Comparison of ENCODE assay signal across 8 mouse cellular contexts in the genomic region with DNA sequence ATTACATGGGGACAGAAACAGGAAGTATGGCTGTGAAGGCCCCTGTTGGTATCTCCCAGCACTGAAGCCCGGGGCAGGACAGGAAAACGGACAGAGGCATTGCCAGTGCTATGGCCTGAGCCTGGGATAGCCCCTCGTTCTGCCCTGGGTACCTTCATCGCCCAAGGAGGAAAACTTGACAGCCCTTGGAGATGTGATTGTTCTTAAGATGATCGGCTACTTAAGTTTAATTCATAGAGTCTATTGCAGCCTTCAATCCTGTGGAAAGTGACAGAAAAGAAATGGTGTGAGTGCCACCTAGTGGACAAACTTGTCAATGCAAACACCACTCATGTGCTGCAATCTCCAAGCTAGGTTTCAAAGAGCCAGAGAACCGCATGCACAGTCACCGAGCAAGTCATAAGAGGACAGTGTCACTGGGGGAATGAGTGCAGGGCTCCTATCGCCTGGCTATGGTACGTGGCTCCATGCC.
DNase-seq lines count a peak whose midpoint lies in the region; ATAC-seq and TF ChIP-seq lines count a peak whose summit lies in the region.

No protein-coding gene starts in this region.

- DNase-seq in 3T3-L1 (ENCODE audit: low read depth, low spot score) = peak; percentile 94
- peak; percentile 74 to 93 for DNase-seq in adrenal gland, adult (ENCODE audit: inconsistent age in 2 of 2, low spot score in 1 of 2)
- peak; percentile 58 for DNase-seq in gastrocnemius, postnatal 14 days
- DNase-seq in kidney, adult 2 months = peak; percentile 77
- DNase-seq in left cerebral cortex, postnatal 4 days = peak; percentile 74
- DNase-seq in spleen, adult 12 weeks (ENCODE audit: low spot score) = peak; percentile 9

- H3K36me3 ChIP-seq in kidney, adult 2 months (ENCODE audit: control insufficient read depth, insufficient read depth, low read length) = no peaks in the 10 kb centered on the region
- no peaks in the 10 kb centered on the region for H3K36me3 ChIP-seq in midbrain, embryonic 15.5 days (replicated peaks)

- no peaks in the 10 kb centered on the region; the same call in 1 of the 2 replicates for H3K27me3 ChIP-seq in kidney, adult 2 months (replicated peaks; ENCODE audit: control insufficient read depth, insufficient read depth, low read length)
- H3K27me3 ChIP-seq in midbrain, embryonic 15.5 days (replicated peaks) = no peaks in the 10 kb centered on the region

- peak; percentile 82 for ATAC-seq in midbrain, embryonic 15.5 days (replicated peaks)

- no peak overlapping the region for H3K4me3 ChIP-seq in cortical plate, adult 2 months (ENCODE audit: insufficient read depth, low read length)
- H3K4me3 ChIP-seq in kidney, adult 2 months (ENCODE audit: insufficient read depth, low read depth, low read length) = no peak overlapping the region
- no peak overlapping the region for H3K4me3 ChIP-seq in midbrain, embryonic 15.5 days

- TF ChIP-seq CTCF in cortical plate, adult 2 months (IDR thresholded peaks at IDR 0.05; ENCODE audit: extremely low read depth, insufficient read depth, low read length) = peak; percentile 84
- TF ChIP-seq CTCF in kidney, adult 2 months (conservative IDR thresholded peaks at IDR 0.05; ENCODE audit: insufficient read depth, insufficient read length, low read depth, low read length) = peak; percentile 66

- intact Hi-C loops in gastrocnemius, postnatal 14 days (cut with DNase I; ENCODE audit: low total_unique reads) = loop anchor here (2.0 kb wide), 1 partner anchor 89 kb away; a partner anchor contains a TSS
- intact Hi-C loops in left cerebral cortex, postnatal 4 days (cut with DNase I) = loop anchor here (2.0 kb wide), 1 partner anchor 91 kb away; no protein-coding TSS in a partner anchor

- H3K4me2 ChIP-seq in midbrain, embryonic 15.5 days = no peak overlapping the region

- no peaks in the 10 kb centered on the region for H3K9me3 ChIP-seq in midbrain, embryonic 15.5 days

- H3K9ac ChIP-seq in midbrain, embryonic 15.5 days = no peak overlapping the region

- H3K4me1 ChIP-seq in cortical plate, adult 2 months (ENCODE audit: control insufficient read depth, insufficient read depth, low read length) = no peaks in the 10 kb centered on the region
- H3K4me1 ChIP-seq in kidney, adult 2 months (ENCODE audit: control insufficient read depth, insufficient read depth, low read length) = no peaks in the 10 kb centered on the region
- no peaks in the 10 kb centered on the region for H3K4me1 ChIP-seq in midbrain, embryonic 15.5 days

- TF ChIP-seq POLR2A in cortical plate, adult 2 months (IDR thresholded peaks at IDR 0.05; ENCODE audit: extremely low read depth, insufficient read depth, low read length) = no peak
- TF ChIP-seq POLR2A in kidney, adult 2 months (IDR thresholded peaks at IDR 0.05; ENCODE audit: low read depth, low read length) = no peak

- H3K27ac ChIP-seq in cortical plate, adult 2 months (ENCODE audit: insufficient read depth, low read length) = no peak overlapping the region
- no peak overlapping the region for H3K27ac ChIP-seq in kidney, adult 2 months (ENCODE audit: insufficient read depth, low read depth, low read length)
- H3K27ac ChIP-seq in midbrain, embryonic 15.5 days = no peak overlapping the region

- whole genome bisulfite sequencing in kidney, adult 2 months = 23% methylated on average over 9 of the region's 9 CpGs
- WGBS in midbrain, embryonic 15.5 days = 24% methylated on average over 9 of the region's 9 CpGs

Comparison
In these comparisons a context has a peak if more than half of its experiments do, and no peak if none do; other contexts are left out.
1. DNase-seq: peak in every context shown above with its lines; median percentile 94 in 3T3-L1; 84 in adrenal gland, adult; 77 in kidney, adult 2 months; 74 in left cerebral cortex, postnatal 4 days; 58 in gastrocnemius, postnatal 14 days; 9 in spleen, adult 12 weeks.